Mouse (Mus musculus): ENCODE results near the gene Nubp1. TPM values are rescaled to one million over a fixed set of nuclear protein-coding genes. Genes with fewer than 3 reads are reported as not detected.

Gene Nubp1
- total RNA-seq (2015; ENCODE audit: low replicate concordance) (12.6 and 21.4 TPM in 2 replicates), total RNA-seq (2017; ENCODE audit: low replicate concordance) (11.4 and 20.5 TPM in 2 replicates)

DNA sequence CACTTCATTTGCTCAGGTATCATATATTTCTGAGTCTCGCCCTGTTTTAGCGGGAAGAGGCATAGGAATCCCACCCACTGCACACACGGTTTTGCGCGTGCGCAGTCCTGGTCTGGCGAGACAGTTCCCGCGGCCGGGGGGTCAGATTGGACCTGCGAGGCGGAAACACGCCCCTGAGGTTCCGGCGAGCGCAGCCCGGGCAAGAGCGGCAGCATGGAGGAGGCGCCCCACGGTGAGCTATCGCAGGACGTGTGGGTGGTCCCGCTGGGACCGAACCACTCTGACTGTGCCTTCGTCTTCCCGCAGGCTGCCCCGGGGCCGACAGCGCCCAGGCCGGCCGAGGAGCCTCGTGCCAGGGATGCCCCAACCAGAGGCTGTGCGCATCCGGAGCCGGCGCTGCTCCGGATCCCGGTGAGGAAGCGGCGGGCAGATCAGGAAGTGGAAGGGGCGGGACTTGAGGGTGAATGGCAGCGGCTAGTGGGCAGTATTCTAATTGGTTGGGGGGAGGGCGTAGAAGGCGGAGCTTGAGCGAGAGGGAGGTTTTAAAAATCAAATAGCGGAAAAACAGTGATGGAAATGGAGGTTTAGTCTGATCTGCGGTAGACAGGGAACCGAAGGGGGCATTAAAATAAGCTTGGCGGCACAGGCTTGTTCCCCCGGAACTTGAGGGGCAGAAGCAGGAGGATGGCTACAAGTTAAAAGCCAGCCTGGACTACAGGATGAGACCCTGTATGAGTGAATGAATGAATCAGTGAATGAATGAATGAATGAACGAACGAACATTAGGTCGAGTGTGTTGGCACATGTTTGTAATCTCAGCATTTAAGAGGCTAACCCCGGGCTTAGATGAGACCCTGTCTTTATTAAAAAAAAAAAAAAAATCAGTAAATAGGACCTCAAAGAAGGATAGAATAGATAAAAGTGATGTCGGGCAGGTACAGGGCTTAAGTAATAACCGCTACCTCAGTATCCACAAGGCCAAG is at the start of gene Nubp1:
Gene Nubp1, plus strand, starts transcription at position 185 of the 983 bp plus-strand sequence.
- ATAC-seq (replicated peaks; ENCODE audit: low FRiP score, poor library complexity, severe bottlenecking), result peak; percentile 92

DNA sequence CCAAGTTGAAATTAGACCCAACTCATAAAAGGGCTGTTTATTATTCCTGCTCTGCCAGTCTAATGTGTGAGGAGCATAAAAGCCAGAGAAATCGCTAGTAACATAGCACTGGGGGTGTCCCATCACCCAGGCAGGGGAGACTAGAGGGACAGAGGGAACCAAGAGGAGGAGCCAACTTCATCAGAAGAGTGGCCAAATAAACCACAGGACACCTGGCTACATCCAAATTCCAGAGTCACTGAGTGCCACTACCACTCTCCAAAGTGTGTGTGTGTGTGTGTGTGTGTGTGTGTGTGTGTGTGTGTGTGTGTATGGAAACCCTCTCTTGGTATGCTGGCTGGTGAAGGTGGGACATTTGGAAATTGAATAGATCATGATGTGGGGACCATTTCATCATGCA is 48.7 kb upstream of the Nubp1 start:
- no peak for ATAC-seq (replicated peaks; ENCODE audit: low FRiP score, poor library complexity, severe bottlenecking)

DNA sequence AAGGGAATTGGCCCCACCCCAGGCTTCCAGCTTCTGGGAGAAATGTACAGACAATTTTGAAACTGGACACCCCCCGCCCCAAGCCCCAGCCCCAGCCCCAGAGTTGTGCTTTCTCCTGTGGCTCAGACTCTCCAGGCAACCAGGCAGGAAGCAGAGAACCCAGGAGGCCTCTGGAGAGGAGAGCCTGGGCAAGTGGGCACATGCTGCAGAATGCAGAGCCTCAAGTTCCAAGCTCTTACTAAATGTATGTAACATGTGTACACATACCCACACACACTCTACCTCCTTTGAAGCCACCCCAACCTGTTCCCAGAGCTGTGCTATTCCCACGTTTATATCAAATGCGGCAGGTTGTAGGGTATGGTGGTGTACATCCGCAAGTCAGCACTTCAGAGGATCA is 46.0 kb upstream of the Nubp1 start:
- no peak for ATAC-seq (replicated peaks; ENCODE audit: low FRiP score, poor library complexity, severe bottlenecking)

DNA sequence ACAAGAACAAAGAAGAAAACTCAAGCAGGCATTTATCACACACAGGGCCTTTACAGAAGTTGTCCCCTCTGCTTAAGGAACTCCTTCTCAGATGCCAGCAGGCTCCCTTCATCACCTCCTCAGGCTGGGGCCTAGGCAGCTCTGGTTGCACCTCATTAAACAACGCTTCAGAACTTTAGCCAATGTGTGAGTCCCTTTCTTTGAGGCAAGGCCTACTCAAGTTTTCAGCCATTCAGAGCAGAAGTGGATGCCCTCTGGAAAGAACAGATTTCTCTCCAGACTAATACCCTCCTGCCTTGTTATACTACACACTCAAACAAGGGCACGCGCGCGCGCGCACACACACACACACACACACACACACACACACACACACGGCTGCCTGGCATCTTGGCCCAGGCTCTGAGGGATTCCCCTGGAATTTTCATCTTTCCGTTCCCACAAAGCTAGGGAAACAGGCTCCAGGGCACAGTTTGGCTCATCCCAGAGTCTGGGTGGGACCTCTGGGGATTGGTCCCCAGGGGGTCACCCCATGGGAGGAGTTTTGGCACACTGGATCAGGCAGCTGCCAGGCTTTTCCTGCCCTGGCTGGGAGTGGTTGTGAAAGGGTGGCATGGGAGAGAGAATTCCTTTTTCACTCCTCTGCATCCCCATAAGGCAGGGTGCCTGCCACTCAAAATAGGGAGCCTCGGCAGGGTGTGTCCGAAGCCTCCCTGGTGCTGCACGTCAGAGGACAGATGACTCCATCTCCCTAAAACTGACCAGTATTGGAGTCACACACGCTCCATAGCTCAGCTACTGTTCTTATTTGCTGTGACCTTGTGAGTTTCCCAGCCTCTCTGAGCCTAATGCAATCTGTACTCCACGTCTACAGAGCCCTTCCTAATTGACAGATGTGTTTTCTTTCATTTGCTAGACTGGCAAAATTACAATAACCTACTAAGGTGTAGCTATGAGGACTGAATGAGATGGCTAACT is 45.2 kb upstream of the Nubp1 start:
- ATAC-seq (replicated peaks; ENCODE audit: low FRiP score, poor library complexity, severe bottlenecking), result no peak

DNA sequence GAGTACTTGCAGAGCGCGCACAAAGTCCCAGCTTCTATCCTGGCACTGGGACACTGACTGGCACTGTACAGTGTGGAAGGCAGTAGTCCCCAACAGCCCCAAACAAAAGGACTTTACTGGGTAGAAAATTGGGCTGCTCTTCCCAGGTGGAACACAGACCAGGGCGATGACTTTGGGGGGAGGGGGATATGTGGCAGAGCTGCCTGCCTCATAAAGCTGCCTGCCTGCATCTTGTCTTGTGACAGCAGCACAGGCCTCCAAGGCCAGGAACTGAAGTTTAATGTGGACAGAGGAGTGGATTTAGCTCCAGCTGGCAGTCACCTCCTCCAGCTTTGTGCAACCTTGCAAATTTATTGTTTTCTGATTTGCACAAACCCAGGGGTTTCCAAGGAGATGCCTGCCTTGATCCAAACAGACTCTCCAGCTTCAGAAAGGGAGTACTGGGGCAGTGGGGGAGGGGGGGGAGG is 42.2 kb upstream of the Nubp1 start:
- ATAC-seq (replicated peaks; ENCODE audit: low FRiP score, poor library complexity, severe bottlenecking), result no peak

DNA sequence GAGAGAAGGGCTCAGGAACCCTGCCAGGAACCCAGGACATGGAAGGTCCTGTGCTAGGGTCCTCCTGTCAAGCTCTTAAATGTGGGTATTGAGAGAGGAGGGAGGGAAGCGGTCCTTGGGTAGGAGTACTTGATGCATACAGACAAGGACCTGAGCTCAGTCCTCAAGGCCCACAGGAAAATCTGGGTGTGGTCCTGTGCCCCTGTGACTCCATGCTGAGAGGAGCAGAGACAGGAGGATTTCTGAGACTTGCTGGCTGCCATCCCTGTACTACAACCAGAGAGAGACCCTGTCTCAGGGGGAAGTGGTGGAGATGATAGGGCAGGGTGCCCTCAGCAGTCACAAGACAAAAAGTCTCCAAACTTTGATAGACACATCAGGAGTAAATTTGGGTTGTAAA is 41.8 kb upstream of the Nubp1 start:
- ATAC-seq (replicated peaks; ENCODE audit: low FRiP score, poor library complexity, severe bottlenecking), result no peak

DNA sequence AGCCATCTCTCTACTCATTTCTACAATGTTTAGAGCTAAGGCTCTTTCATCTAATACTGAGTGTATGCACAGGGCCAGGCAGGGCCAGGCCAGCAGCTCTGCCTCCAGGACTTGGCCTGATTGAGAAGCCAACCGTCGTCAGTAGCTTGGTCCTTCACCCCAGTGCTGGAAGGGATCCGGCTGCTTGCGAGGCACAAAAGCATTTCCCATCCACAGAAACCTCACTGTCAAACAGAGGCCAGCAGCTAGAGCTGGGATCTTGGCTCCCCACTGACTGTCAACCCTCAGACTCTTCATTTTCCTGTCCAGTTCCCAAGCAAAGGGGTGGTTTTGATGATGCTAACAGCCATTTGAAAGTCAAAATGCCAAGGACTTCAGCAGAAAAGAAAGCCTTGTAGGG is 39.4 kb upstream of the Nubp1 start:
- ATAC-seq (replicated peaks; ENCODE audit: low FRiP score, poor library complexity, severe bottlenecking), result no peak

DNA sequence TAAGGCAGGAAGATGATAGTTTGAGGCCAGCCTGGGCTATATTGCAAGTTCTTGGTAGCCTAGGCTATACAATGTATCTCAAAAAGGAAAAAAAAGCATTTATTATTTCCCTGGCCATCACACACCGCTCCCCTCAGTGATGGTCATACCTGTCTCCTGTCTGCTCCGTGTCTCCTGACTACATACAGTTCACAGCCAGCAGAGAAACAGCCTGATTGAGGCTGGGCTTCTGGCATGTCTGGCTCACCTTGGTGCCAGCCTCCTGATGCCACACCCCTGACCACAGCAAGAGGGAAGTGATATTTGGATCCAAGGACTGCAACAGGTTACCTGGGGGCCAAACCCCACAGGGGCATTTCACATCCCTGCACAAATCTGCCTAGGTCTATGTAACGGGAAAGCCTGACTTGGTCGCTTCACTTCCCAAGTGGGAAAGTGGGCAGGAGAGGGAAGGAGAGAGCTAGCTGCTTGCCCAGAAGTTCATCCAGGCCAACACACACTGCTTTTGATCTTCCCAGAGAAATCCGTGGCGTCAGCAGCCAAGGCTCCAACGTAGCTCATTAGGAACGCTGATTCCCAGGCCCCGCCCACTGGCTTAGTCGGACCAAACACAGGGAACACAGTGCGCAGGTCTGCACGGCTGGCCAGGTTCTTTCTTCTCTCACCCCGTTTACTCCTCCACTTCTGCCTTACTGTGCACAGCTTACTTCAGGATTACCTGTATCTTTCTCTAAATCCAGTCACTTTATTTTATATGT is 37.3 kb upstream of the Nubp1 start:
- no peak for ATAC-seq (replicated peaks; ENCODE audit: low FRiP score, poor library complexity, severe bottlenecking)

DNA sequence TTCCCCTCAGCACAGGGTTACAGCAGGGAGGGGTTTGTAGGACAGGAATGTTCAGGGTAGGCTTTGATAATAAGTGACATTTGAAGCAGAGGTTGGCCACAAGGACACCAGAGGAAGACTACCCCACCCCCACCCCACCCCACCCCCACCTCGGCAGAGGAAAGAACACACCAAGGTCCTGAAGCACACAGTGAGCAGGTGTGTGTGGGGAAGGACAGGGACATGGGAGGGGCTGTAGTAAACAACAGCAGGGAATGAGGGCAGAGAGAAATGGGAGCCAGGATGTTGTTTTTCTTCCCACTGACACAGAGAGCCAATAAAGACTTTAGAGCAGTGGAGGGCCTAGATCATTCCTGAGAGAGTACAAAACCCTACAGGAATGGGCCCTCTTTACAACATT is 34.5 kb upstream of the Nubp1 start:
- ATAC-seq (replicated peaks; ENCODE audit: low FRiP score, poor library complexity, severe bottlenecking), result no peak

DNA sequence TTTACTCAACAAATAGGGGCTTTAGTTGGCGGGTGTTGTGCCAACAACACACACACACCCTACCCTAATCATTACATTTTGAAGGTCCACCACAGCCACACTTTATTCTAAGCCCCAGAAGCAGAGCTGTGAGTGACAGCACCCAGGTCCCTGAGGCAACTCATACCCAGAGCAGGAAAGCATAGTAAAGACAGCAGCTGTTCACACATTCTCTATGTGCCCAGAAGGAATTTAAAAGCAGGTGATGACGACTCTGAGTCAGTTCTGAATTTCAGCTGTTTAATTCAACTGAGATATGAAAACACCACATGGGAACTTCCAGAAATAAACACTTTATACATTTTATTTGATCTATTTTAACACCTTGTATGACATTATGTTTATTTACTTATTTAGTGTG is 32.2 kb upstream of the Nubp1 start:
- no peak for ATAC-seq (replicated peaks; ENCODE audit: low FRiP score, poor library complexity, severe bottlenecking)

DNA sequence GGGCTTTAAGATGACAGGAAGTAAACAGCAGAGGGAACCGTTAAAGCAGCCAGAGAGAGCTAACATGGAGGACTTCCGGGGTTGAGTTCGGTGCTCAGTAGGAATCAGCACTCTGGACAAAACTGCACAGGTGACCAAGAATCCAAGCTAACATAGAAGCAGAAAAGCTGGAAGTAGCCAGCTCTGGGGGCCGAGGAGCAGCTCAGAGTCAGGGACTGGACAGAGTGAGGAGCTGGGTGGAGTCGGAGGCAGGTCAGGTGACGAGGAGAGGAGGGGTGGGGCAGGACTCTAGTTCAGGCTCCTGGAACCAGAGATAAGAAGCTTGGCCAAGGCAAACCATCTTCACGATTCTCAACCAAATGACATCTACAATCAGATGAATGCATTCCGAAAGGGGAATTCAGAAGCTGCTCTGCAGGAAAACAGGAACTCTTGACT is 27.7 kb upstream of the Nubp1 start:
- ATAC-seq (replicated peaks; ENCODE audit: low FRiP score, poor library complexity, severe bottlenecking), result peak; percentile 96

DNA sequence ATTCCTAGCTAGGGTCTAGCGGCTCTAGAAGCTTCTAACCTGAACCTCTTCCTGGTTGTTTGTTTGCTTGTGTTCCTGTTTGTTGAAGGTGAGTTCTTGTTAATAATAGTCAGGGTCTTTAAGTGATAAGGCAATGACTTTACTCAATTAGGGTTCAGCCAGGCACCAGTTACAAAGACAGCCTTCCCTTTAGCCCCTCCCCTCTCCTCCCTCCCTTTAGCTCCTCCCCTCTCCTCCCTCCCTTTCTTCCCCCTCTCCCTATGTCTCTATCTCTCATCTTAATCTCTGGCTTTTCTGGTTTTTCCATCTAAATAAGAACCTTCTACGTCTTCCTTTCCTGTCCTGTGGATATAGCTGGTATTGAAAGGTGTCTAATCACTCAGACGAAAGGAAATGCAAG is 27.2 kb upstream of the Nubp1 start:
- ATAC-seq (replicated peaks; ENCODE audit: low FRiP score, poor library complexity, severe bottlenecking), result peak; percentile 62

DNA sequence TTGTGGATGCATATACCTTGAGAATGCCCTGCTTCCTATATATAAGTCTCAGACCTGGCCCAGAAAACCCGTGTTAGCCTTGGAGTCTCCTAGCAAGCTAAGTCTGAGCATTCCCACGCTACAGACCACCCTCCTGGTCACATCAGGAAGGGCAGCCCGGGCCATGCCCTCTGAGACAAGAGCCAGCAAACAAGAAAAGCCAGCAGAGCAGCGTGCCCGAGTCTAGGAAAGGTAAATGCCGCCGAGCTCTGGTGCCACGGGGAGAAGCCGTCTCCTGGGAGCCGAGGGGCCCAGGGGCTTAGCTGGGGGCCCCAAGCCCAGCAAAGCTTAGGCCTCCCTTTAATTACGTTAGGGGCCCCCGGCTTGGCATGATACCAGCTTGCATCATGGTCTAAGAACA is 26.5 kb upstream of the Nubp1 start:
- ATAC-seq (replicated peaks; ENCODE audit: low FRiP score, poor library complexity, severe bottlenecking), result no peak

DNA sequence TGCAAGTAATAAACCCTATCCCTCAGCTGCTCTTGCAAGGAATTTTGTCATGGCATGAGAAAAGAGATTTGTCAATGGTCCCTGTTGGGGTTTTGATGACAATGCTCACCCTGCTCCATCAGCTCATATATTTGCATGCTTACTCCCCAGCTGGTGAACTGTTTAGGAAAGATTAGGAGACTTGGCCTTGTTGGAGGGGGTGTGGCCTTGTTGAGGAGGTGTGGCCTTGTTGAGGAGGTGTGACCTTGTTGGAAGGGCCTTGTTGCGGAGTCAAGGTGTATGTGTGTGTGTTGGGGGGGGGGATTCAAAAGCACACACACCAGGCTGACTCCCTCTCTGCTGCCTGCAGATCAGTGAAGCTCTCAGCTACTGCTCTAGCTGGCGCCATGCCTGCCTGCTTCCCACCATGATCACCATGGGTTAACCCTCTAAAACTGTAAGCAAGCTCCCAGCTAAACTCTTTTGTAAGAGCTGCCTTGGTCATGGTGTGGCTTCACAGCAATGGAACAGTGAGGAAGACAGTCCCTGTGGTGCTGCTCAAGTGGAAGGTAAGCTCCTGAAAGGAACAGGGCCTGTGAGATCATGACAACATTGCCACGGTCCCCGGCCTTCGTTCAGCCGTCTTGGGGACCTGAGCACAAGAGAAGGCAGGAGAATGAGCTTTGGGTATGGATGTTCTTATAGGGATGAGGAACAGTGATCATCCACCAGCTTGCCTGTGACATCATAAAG is 22.9 kb upstream of the Nubp1 start:
- peak; percentile 28; the same call in 1 of the 2 replicates for ATAC-seq (replicated peaks; ENCODE audit: low FRiP score, poor library complexity, severe bottlenecking)

DNA sequence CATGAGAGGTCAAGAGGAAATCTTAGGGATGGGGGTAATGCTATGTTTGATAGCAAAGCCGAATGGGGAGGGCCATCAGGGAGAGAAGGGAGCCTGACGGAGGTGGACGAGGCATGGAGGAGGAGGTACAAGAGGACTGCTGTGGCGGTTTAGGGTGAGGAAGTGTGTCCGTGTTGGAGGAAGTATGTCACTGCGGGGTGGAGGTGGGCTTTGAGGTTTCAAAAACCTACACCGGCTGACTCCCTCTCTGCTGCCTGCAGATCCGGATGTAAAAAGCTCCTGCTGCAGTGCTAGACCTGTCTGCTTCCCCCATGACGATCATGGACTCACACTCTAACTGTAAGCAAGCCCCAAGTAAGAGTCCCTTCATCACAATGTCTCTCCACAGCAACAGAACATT is 19.2 kb upstream of the Nubp1 start:
- no peak for ATAC-seq (replicated peaks; ENCODE audit: low FRiP score, poor library complexity, severe bottlenecking)

DNA sequence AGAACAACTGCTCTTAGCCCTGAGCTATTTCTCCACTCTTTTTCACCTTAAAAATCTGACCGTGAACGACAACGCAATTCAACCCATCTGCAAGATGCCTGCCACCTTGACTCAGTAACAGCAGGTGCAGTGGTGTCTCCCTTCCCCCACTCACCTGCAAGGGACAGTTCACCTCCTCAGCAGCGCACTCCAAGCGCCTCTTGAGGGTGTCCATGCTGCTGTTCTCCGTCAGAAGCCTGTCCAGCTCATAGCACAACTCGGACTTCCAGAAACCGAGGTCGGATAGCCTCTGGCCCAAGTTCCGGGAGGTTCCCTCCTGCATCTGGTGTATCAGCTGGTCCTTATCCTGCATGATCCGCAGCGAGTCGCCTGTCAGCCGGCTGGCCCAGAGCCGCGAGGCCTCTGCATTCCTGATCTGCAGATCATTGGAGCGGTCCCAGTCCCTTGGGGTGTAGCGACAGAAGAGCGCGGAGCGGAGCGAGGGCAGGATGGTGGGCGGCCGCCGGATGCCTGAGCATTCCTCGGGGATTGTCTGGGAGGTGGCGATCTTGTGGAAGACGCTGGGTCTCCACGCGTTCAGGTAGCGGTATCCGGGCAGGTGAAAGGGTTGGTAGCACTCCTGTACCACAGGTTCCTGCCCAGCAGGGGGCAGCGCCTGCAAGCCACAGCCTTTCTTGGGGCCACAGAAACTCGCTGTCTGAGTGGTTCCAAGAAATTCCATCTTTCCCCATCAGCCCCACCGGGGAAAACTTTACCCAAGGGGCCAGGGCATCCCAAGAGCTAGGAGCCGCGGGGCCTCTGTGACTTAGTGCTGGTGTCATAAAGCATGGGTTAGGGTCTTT is 16.8 kb upstream of the Nubp1 start, which contains the start of gene Tekt5:
Gene Tekt5, minus strand, starts transcription at position 792 of the 842 bp plus-strand sequence.
- no peak; the same call in 1 of the 2 replicates for ATAC-seq (replicated peaks; ENCODE audit: low FRiP score, poor library complexity, severe bottlenecking)

DNA sequence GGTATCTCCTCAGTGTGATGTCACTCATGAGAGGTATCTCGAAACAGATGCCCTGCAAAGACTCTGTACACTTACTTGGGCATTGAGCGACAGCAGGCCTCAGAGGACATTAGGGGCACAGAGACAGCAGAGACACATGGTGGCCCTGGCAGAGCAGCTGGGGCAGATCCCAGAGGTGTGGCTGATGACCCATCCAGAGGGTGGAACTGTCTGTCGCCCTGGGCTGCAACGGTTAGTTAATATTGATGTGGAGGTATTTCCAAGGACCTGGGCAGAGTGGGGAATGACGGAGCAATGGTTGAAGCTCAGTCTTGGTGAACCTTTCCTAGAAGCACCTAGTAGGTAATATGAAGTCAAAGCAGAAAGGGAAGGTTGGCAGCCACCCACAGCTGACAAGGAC is 13.0 kb upstream of the Nubp1 start:
- ATAC-seq (replicated peaks; ENCODE audit: low FRiP score, poor library complexity, severe bottlenecking), result 0 out of 2 replicates have a peak, but pooled peaks have one; percentile 39

DNA sequence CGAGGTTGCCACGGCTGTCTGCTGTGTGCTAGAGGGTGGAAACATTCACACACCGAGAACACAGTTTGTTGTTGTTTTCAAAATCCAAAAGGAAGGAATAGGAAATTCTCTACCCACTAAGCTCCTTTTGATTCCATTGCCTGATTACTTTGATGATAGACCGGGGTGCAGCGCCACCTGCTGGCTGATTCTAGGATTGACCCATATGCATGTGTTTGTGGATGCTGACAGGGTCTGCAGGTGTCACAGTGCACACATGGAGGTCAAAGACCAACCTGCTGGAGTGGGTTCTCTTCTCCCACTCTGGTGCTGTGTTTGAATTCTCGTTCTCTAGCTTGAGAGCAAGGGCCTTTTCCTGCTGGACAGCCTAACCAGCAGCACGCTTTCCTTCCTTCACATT is 12.6 kb upstream of the Nubp1 start:
- peak; percentile 79 for ATAC-seq (replicated peaks; ENCODE audit: low FRiP score, poor library complexity, severe bottlenecking)
